Mouse (Mus musculus) adipocyte (in vitro differentiated cells): ENCODE results near the gene Eri2.
A peak's percentile ranks its signal among the peaks of the same experiment; 100 is the strongest.

Experiments
- DNase-seq: peaks from one replicate; pipeline ENCODE4 v3.0.0-alpha.2; 2016; ENCODE audit warnings: low spot score

Gene Eri2

DNA sequence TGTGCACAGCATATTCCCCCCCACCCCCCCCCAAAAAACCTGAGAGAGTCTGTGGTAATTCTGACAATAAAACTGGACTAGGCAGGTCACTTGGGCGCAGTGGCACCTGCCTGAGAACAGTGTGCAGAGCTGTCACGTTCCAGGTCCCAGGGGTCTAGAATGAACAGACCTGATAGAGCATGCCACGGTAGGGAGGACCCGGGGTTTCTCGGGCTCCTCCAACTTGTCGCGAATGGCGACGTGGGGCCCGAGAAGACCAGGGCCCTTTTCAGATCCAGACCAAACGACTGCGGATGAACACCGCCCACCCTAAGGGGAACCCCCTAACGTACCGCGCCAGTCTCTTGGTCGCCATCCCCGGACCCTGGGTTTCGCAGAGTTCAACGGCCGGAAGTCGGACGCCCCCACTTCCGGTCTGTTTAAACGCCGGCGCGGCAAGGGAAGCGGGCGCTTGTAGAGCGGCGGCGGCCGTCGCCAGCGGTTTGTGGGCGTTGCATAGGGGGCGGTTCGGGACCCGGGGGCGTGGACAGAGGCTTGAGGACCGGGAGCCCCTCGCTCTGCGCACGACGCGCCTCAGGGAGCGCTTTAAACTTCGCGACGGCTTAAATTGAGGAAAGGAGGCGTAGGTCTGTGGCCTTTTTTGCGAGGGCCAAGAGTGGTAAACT is at the start of gene Eri2, which contains the start of gene Rexo5:
TSS of gene Eri2 (minus strand) at position 473 of the 665 bp plus-strand sequence.
TSS of gene Rexo5 (plus strand) at position 421 of the 665 bp plus-strand sequence.
- peak; percentile 78 for DNase-seq

DNA sequence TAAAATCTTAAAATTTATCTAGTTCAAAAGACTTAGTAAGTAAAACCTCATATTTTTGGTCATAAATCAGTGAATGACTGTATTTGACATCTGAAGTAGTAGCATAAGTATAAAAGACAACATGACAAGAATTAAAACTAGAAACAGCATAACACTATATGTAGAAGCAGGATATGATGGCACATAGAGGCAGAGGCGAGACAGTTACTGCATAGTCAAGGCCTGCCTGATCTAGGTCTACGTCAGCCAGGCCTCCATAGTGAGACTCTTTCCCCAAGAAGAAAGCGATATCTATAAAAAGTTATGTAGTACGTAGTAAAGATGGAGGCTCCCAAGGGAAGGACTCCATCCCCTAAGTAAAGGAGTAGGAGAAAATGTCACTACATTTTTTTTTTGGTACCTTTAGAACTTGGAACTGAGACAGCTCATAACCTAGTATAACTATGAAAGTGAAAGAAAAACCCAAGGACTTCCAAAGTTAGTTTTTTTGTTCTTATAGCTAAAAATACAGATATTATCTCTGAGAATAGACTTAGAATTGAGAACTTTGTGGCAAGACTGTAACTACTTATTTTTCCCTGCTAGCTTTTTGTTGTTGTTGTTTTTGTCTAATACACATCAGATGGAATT is 48.1 kb upstream of the Eri2 start:
- no peak for DNase-seq

DNA sequence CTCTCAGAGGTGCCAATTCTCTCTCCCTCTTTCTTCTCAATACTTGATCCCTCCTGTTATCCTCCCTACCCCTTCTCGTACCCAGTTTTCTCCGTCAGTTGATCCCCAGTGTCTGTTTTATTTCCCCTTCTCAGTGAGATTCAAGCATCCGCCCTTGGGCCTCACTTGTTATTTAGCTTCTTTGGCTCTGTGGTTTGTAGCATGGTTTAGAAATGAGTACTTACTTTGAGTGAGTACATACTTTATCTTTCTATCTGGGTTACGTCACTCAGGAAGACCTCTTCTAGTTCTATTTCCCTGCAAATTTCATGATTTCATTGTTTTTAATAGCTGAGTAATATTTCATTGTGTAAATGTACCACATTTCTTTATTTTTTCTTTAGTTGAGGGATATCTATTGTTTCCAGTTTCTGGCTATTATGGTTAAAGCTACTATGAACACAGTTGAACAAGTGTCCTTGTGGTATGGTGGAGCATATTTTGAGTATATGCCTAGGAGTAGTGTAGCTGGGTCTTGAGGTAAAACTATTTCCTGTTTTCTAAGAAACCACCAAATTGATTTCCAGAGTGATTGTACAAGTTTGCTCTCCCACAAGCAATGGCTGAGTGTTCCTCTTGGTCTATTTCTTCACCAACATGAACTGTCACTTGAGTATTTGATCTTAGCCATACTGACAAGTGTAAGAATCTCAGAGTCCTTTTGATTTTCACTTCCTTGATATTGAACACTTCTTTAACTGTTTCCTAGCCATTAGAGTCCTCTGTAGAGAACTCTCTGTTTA is 42.3 kb upstream of the Eri2 start:
- no peak for DNase-seq

DNA sequence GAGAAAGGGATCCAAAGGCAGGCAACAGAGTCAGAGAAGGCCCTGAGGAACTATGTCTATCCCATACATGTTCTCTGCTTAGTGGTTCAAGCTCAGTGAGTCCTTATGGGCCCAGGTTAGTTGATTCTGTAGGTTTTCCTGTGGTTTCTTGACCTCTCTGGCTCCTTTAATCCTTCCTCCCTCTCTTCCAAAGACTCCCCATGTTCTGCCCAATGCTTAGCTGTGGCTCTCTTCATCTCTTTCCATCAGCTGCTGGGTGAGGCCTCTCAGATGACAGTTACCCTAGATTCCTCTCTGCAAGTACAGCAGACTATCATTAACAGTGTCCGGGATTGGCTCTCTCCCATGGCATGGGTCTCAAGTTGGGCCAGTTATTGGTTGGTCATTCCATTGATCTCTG is 41.5 kb upstream of the Eri2 start:
- no peak for DNase-seq

DNA sequence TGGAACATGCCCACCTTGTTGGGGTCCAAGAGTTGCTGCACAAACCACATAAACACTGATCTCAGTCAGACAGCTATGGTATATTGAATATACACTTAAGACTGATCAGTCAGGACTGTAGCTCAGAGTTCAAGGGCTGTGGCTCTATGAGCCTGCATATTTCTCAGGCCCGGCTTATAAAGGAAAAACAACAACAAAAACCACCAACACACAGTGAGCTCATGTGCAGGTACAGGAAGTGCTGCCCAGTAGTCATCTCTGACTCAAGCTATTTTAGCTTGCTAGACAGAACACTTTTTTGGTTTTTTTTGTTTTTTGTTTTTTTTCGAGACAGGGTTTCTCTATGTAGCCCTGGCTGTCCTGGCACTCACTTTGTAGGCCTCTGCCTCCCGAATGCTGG is 14.9 kb upstream of the Eri2 start:
- DNase-seq, result no peak

DNA sequence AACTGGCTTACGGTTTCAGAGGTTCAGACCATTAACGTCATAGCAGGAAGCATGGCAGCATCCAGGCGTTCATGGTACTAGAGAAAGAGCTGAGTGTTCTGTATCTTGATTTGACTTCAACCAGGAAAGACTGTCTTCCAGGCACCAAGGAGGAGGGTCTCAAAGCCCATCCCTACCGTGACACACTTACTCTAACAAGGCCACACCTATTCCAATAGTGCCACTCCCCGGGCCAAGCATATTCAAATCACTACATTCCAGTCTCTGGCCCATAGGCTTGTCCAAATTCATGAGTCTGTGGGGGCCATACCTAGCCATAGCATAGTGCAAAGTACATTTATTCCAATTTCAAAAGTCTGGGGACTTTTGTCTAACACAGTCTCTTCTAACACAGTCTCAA is 13.5 kb upstream of the Eri2 start:
- DNase-seq, result no peak

DNA sequence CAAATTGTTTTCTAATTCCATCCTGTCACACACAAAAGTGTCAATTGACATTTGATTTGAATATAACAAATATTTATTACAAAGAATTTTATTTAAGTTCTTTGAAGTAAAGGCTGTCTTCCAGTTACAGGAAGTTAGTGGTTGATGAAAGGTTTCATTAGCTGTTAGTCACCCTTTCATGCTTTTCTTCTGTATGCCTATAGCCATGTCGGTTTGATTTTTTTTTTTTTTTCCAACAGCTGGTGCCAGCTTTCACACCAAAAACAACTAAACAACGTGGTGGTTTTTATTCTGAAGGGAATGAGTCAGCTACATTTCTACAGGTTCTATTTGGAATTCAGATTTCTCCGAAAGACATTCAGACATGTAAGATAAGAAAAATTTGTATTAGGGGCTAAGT is 7.1 kb upstream of the Eri2 start:
- no peak for DNase-seq

DNA sequence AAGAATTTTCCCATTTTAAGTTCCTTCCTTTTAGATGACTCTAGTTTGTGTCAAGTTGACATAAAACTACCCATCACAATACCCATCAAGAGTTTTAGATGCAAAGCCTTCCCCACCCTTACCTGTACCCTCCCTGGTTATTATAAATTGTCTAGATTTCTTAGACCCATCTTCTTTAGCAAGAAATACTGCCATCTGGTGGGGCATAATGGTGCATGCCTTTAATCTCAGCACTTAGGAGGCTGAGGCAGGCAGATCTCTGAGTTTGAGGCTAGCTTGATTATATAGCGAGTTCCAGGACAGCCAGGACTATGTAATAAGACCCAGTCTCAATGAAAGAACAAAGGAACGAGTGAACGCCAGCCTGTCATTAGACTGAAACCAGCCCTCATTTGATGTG is 6.6 kb upstream of the Eri2 start:
- DNase-seq, result no peak

DNA sequence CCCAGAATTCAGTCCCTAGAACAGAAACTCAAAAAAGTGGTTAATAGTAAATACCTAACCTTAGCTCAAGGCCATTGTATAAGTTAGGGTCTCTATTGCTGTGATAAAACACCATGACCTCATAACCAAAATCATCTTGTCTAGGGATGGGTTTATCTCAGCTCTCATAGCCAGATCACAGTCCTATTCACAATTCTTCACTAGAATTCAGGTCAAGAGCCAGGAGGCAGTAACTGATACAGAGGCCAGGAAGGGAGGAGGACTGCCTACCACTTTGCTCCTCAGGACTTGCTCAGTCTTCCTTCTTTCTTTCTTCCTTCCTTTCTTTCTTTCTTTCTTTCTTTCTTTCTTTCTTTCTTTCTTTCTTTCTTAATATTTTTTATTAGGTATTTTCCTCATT is 1.5 kb upstream of the Eri2 start:
- DNase-seq, result peak; percentile 10

DNA sequence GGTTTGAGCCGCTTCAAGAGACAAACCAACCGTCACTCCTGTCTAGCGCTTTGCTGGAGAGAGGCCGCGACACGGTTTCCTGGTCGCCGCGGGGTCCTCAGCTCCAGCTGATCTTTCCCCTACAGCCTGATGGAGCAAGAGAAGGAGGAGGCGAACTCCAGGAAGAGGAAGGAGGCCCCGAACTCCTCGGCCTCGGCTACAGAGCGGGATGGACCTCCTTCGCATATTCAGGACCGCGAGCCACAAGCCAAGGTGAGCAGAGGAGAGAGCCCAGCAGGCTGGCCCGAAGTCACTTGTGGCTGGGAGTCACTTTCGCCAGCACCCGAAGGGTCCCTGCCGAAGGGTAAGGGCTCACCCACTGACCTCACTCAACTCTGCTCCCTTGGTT is 387 bp upstream of the Eri2 start:
- no peak for DNase-seq

DNA sequence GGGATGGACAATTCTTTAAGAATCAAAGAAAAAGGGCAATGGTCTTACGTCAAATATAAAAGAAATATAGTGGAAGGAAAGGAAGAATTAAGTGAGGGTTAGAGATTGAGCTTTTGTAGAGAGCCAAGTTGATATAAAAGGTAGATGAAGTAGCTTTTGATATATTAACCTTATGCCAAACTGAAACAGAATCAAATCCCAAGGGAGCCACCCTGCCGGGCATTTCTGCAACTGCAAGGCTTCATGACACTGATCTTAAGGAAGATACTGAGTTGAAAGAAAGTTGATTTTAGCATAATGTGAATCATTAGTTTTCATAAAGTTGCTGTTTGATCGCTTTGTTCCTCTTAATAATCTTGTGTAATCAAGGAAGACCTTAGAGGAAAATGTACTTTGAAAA is 4.8 kb downstream of the Eri2 start:
- no peak for DNase-seq

DNA sequence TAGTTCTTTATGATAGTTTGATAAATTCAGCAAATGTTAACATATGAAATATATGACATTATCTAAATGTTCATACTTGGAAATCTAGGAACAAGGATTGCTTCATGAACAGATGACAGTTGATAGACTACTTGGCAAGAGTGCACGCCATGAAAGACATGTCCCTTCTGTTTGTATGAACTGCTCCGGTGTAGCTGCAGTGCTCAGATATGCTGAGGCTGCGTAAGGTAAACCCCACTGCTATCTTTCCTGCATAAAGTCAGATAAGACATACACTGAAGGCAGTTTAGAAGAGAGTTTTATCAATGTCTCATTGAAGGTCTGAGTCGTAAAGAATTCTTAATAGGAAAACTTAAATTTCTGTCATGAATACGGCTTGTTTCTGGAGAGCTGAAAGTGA is 8.9 kb downstream of the Eri2 start:
- DNase-seq, result no peak

DNA sequence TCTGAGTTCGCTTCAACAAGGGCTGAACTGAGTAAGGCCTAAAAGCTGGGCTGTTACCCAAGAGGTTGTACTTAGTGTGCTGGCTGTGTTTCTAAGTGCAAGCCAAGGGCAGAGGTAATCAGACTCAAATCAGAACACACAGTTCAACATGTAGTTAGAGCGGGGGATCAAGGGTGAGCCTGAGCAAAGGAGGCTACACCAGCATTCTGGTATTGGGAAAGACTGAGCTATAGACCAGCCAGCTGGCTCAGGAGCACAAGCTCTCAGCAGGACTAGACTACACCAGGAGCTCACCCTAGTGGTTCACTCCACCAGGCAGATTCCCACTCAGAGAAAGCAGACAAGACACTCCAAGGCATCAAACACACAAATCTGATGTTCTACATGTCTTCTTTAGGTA is 10.4 kb downstream of the Eri2 start:
- peak; percentile 88 for DNase-seq

DNA sequence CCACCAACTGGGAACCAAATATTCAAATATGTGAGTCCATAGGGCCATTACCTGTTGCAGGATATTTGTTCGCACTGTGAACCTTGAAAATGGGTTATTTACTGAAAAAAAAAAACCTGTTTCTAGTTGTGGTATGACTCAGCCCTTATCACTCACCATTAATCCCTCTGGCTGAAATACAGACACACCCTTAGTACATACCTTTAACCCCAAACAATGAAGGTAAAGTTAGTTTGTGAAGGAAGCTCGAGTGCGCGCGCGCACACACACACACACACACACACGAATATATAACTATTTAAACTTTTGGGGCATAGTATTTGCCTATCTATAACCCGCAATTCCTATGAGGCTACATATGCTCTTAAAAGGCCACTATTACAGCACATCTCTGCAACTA is 24.0 kb downstream of the Eri2 start:
- no peak for DNase-seq

DNA sequence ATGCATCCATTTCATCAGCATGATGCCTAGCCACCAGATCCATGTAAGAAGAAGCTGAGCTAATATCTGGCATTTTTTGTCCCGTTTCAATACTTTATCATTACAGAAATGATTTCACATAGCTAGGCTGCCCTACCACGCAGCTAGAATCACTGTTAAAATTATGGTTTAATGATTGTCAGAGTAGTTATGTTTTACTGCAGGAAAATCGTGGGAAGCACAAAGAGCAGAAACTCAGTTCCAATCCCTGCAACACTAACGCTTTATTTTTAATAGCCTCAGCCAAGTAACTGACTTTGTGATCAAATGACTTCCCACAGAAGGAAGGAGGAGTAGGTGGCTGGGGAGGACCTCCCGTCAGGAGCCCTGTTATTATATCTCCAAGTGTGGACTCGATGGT is 26.9 kb downstream of the Eri2 start:
- no peak for DNase-seq

DNA sequence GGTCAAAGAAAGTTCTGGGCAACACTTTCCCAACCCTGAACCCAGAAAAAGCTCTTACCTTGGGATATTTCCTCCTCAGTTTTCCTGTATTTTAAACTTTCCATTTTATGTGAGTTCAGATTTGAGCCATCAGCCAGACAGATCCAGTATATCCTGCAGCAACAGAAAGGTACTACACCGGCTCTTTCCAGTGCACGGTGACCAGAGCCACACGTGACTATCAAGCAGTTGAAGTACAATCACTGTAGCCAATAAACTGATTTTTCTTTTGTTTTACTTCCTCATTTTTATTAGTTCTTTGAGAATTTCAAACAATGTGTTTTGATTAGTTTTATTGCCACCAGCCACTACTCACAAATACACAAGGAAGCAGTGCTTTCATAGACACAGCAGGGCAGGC is 29.5 kb downstream of the Eri2 start:
- DNase-seq, result no peak

DNA sequence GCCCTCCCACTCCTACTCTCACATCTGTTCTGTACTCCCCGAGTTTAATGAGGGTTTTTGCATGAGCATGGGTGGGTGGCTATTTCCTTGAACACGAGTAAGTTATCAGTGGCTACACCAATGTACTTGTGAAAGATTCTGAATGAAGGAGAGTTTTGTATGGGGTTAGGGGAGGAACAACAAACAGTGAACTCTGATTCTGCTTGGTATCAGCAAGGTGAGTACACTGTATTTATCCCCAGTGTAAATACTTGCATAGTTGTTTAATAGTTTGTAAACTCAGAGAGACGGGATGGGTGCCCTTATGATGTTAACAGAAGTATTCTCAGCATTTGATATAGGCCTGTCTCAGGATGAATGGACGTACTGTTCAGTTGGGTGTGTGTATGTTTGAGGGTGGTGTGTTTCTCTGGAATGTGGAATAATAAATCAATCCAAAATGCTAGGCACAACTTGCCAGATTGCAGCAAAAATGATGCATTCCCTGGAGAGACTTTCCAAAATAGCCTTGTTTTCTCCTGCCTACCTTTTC is 31.6 kb downstream of the Eri2 start:
- DNase-seq, result no peak

DNA sequence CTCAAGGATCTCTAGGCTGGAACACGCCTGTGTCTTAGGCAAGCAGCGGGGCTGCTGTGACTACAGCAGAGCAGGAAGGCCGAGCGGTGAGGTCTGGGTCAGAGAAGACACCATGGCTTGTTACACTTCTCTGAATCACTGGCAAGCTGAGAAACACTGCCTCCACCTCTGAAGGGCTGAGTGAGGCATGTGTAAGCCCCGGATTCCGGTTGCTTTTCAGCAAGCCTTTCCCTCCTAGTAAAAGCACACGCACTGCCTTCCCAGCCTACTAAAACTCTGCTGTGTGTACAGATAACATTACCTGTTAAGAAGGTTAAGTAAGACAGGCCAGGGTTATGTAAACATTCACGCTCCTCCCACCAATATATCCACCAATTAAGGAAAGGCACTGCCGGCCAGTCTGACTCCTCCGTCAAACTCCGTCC is 33.3 kb downstream of the Eri2 start, which contains the start of gene Acsm3:
TSS of gene Acsm3 (plus strand) at position 397 of the 425 bp plus-strand sequence.
- DNase-seq, result no peak

DNA sequence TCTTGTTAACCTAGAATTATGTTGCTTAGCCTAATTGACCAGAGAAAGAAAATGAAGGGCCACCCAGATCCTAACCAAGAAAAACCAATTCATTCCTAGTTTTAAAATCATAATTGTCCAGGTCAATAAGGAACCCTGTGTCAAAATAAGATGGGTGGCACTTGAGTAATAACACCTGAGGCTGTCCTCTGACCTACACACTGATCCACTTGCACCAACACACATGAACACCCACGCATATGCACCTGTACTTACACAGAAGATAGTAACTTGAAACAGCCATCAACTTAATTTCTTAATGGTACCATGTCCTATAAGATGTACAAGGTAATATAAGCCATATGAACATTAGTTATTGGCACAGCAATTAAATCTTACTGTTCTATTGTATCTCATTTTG is 40.2 kb downstream of the Eri2 start:
- DNase-seq, result no peak

DNA sequence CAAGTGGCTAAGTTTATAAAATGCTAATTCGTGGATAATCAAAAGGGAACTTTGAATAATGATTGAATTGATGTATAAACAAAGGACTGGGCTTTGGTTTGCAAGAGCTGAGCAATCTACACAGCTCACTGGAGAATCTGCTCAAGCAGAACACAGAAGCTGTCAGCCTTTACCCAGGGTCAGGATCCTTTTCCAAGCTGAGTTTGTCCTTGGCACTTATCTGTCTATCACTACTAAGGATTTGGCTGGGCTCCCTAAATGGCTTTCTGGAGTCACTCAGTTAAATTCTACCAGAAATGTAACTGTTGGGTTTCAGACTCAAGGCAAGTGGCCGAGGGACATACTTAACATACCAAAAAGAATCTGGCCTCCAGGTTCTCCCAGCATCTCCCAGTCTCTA is 43.9 kb downstream of the Eri2 start:
- peak; percentile 46 for DNase-seq

DNA sequence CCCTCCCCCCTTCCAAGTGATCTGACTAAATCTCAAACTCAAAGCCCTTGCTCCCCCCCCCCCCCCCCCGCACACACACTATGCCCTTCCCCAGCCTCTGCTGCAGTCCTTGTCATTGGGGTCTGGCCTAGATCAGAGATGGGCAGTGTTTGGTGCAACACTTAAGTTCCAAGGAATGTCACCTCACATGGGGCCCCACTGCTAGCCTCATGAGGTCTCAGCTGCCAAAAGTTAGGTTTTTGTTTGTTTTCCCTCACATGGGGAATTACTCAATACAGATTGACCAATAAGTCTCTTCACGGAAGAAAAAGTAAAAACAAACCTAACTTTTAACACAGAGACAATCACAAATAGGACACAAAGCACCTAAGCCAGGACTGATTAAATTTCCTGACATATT is 45.1 kb downstream of the Eri2 start:
- peak; percentile 79 for DNase-seq

DNA sequence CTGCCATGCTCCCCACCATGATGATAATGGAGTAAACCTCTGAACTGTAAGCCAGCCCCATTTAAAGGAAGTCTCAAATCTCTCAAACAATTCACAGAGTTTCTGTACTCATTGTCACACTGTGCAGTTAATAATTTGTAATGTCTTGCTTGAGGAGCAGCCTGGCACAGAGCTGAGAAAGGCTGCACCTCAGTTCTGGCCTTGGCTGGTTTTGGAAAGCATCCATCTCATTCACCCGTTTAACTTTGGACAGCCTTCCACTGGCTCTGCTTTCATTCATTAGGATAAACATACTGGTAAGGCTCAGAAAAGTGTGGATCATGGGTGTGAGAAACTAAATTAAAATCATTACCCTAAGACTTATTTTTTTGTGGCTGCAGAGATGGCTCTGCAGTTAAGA is 48.0 kb downstream of the Eri2 start:
- DNase-seq, result peak; percentile 89

DNA sequence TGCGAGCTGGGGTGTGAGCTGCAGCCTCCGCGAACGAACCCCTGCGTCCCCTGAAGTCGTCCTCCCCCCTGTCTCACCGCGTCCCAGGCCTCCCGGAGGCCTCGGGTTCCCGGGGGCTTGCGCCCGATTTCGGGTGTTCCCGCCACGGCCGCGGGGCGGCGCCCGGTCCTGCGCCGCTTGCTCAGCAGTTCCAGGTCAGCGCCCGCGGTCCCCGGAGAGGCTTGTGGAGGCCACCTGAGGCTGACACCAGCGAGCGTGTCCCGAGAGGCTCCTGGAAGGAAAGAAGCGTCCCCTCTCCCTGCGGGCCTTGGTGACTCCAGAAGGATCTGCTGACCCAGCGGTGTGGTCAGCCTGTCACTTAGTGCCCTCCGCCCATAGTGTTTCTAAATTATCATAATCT is 49.5 kb downstream of the Eri2 start:
- DNase-seq, result no peak
